Comparison of ENCODE assay signal across 22 mouse cellular contexts in the genomic region with DNA sequence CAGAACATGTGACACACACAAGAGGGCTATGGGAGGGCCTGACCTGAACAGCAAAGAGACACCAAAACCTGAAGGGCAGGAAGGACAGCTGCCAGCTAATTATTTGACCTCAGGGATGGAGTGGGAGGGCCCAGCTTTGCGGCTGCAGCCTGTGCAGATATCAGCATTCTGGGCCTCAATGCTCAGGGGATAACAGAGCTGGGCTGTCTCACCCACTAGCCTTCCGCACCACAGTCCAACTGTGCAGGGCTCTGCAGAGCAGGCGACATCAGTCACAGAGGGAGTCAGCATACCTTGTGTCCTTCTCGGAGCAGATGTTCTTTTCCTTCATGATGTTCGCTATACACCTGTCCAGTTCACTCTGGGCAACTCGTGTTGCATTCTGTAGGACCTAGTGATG. TPM values are rescaled to one million over a fixed set of nuclear protein-coding genes. Genes with fewer than 3 reads are reported as not detected.
"Had no signal": no experiment of that assay in that cellular context is flagged by ENCODE, and none has a peak within 500 bp of the region (broad histone marks: within the 10 kb centered on the region; RNA-seq: fewer than 3 reads in every experiment).

No protein-coding gene starts in this region.

- H3K9me3 ChIP-seq: lung, embryonic 15.5 days; megakaryocyte, embryonic 14.5 days; midbrain, embryonic 10.5 days; midbrain, embryonic 12.5 days; neural tube, embryonic 13.5 days; neural tube, embryonic 15.5 days; stomach, embryonic 15.5 days had no signal

- DNase-seq: lung, adult 2 months; lung, postnatal 14 days; lung, postnatal 36 days; midbrain, embryonic 14.5 days; right cerebral cortex, postnatal 14 days; thymus, adult 2 months had no signal

- H3K4me3 ChIP-seq: lung, embryonic 15.5 days; megakaryocyte, embryonic 14.5 days; midbrain, embryonic 10.5 days; midbrain, embryonic 12.5 days; myocyte; neural tube, embryonic 13.5 days; neural tube, embryonic 15.5 days; stomach, embryonic 15.5 days had no signal

- H3K27me3 ChIP-seq: lung, embryonic 15.5 days; megakaryocyte, embryonic 14.5 days; midbrain, embryonic 12.5 days; neural tube, embryonic 13.5 days; neural tube, embryonic 15.5 days; stomach, embryonic 15.5 days had no signal

- ATAC-seq: lung, postnatal 0 days; midbrain, embryonic 16.5 days had no signal

- H3K4me1 ChIP-seq: lung, embryonic 15.5 days; midbrain, embryonic 12.5 days; neural tube, embryonic 13.5 days; stomach, embryonic 15.5 days had no signal

- H3K4me2 ChIP-seq: lung, embryonic 15.5 days; midbrain, embryonic 12.5 days; neural tube, embryonic 13.5 days; neural tube, embryonic 15.5 days; stomach, embryonic 15.5 days had no signal

- H3K9ac ChIP-seq: lung, embryonic 15.5 days; midbrain, embryonic 12.5 days; neural tube, embryonic 13.5 days; neural tube, embryonic 15.5 days; stomach, embryonic 15.5 days had no signal

- H3K27ac ChIP-seq: lung, embryonic 15.5 days; macrophage; midbrain, embryonic 10.5 days; midbrain, embryonic 12.5 days; neural tube, embryonic 13.5 days; neural tube, embryonic 15.5 days; stomach, embryonic 15.5 days; stomach, postnatal 0 days had no signal

RNA-seq across cellular contexts. Expression of a gene that starts 25.9 kb away (rescaled TPM):
- total RNA-seq: megakaryocyte progenitor cell, adult 5-6 weeks had no signal
- polyA plus RNA-seq: lung, adult 2 months; lung, embryonic 15.5 days; lung, postnatal 0 days; macrophage; midbrain, embryonic 10.5 days; midbrain, embryonic 12.5 days; midbrain, embryonic 14.5 days; midbrain, embryonic 16.5 days; myocyte; neural tube, embryonic 11.5 days; neural tube, embryonic 13.5 days; neural tube, embryonic 15.5 days; spleen, adult 2 months; stomach, embryonic 15.5 days; stomach, postnatal 0 days; thymus, adult 2 months; urinary bladder, adult 2 months had no signal

RNA-seq across cellular contexts. Expression of a gene that starts 32.2 kb away (rescaled TPM):
- total RNA-seq: megakaryocyte progenitor cell, adult 5-6 weeks had no signal
- polyA plus RNA-seq: lung, embryonic 15.5 days; macrophage; midbrain, embryonic 10.5 days; midbrain, embryonic 12.5 days; midbrain, embryonic 14.5 days; myocyte; stomach, embryonic 15.5 days; stomach, postnatal 0 days had no signal
